Mouse (Mus musculus) kidney, adult 2 months (tissue): ENCODE measurements at regions not wholly inside any gene's neighbourhood (a gene's known extent, or its start where the extent isn't known, plus 50 kb on each side); places are given as distances from the start of the nearest gene placed in this dataset.

ENCODE experiments used
- DNase-seq: peaks from one replicate; pipeline ENCODE4 v3.0.0; 2021
- H3K27ac ChIP-seq: fragments of 200-500 bp; 2 replicates; pipeline ENCODE4 v1.5.1; 2012; ENCODE audit warnings: low read depth, low read length, control low read depth, inconsistent platforms; ENCODE audit not compliant: insufficient read depth
- H3K27me3 ChIP-seq: fragments of 200-500 bp; replicated peaks from 2 replicates; pipeline ENCODE4 v1.6.1; 2012; ENCODE audit warnings: mild to moderate bottlenecking, moderate library complexity, low read length, inconsistent platforms; ENCODE audit not compliant: control insufficient read depth, insufficient read depth
- H3K36me3 ChIP-seq: fragments of 200-500 bp; 2 replicates; pipeline ENCODE4 v1.6.1; 2012; ENCODE audit warnings: mild to moderate bottlenecking, moderate library complexity, low read length, inconsistent platforms; ENCODE audit not compliant: control insufficient read depth, insufficient read depth
- H3K4me1 ChIP-seq: fragments of 200-500 bp; 2 replicates; pipeline ENCODE4 v1.6.1; 2011; ENCODE audit warnings: low read length; ENCODE audit not compliant: control insufficient read depth, insufficient read depth
- H3K4me3 ChIP-seq: fragments of 200-500 bp; 2 replicates; pipeline ENCODE4 v1.5.1; 2011; ENCODE audit warnings: mild to moderate bottlenecking, low read depth, low read length, control low read depth; ENCODE audit not compliant: insufficient read depth
- CTCF ChIP-seq: fragments of 200-500 bp; conservative IDR thresholded peaks from 2 replicates; pipeline ENCODE4 v1.5.1; 2011; ENCODE audit warnings: low read depth, mild to moderate bottlenecking, control low read depth, low read length, moderate library complexity, mixed read lengths; ENCODE audit not compliant: insufficient read depth, insufficient read length
- POLR2A ChIP-seq: fragments of 200-500 bp; IDR thresholded peaks from one replicate; pipeline ENCODE4 v1.6.1; 2011; ENCODE audit warnings: low read depth, low read length, control low read depth
- WGBS: fragments of 180-500 bp; shearing (Covaris S2); methylation state at CpG from one replicate; pipeline ENCODE4 v1.1.7; 2018; 5-methylcytosine and 5-hydroxymethylcytosine counted together

- no peak overlapping the region for H3K27ac ChIP-seq
- H3K27me3 ChIP-seq = no peaks in the 10 kb centered on the region; the same call in 1 of the 2 replicates
- H3K4me1 ChIP-seq = no peaks in the 10 kb centered on the region
- H3K36me3 ChIP-seq = no peaks in the 10 kb centered on the region
- 54% methylated on average over 13 of the region's 13 CpGs for WGBS
- no peak for DNase-seq
- H3K4me3 ChIP-seq = no peak overlapping the region
- TF ChIP-seq CTCF (no peak), POLR2A (no peak)
These were observed 62.5 kb downstream of the Cavin4 start for GRCm38 (mm10) chr4:48725660-48726348.

- no peak for DNase-seq
- H3K4me1 ChIP-seq = no peaks in the 10 kb centered on the region
- TF ChIP-seq CTCF (no peak), POLR2A (no peak)
- WGBS = 86% methylated on average over 11 of the region's 11 CpGs
- no peak overlapping the region for H3K4me3 ChIP-seq
- H3K27me3 ChIP-seq = no peaks in the 10 kb centered on the region; the same call in 1 of the 2 replicates
- no peaks in the 10 kb centered on the region for H3K36me3 ChIP-seq
- H3K27ac ChIP-seq = no peak overlapping the region
These were observed 63.1 kb downstream of the Cavin4 start for GRCm38 (mm10) chr4:48726349-48726835.

GRCm38 (mm10) chr4:48734854-48735564 is 71.7 kb downstream of the Cavin4 start:
- DNase-seq = no peak
- no peak overlapping the region for H3K27ac ChIP-seq
- H3K4me1 ChIP-seq = no peaks in the 10 kb centered on the region; the same call in 1 of the 2 replicates
- TF ChIP-seq POLR2A (no peak), CTCF (no peak)
- WGBS = 68% methylated on average over 10 of the region's 10 CpGs
- no peaks in the 10 kb centered on the region for H3K36me3 ChIP-seq
- H3K4me3 ChIP-seq = no peak overlapping the region
- H3K27me3 ChIP-seq = no peaks in the 10 kb centered on the region

DNA sequence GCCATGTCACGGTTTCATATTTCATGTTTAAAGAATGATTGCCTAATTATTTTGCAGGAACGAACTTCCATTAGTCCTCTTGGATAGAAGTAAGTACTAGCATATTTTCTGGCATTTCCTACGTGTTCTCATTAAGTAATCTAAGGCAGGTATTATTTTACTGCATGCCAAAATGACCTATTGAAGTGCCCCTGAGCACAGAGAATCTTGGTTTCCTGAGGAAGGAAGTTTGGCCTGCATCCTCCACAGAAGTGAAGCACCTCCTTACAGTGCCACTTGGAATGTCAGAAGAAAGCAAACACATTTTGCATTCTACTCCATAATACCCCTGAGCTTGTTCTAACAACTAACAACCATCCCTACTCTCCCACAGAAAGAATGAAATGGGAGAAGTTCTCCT is 82.9 kb downstream of the Cavin4 start:
- WGBS = 42% methylated on average over 3 of the region's 3 CpGs
- H3K4me3 ChIP-seq = no peak overlapping the region
- no peaks in the 10 kb centered on the region for H3K27me3 ChIP-seq
- no peak overlapping the region for H3K27ac ChIP-seq
- TF ChIP-seq CTCF = no peak
- TF ChIP-seq POLR2A = no peak
- no peaks in the 10 kb centered on the region for H3K4me1 ChIP-seq
- DNase-seq = no peak
- H3K36me3 ChIP-seq = no peaks in the 10 kb centered on the region

DNA sequence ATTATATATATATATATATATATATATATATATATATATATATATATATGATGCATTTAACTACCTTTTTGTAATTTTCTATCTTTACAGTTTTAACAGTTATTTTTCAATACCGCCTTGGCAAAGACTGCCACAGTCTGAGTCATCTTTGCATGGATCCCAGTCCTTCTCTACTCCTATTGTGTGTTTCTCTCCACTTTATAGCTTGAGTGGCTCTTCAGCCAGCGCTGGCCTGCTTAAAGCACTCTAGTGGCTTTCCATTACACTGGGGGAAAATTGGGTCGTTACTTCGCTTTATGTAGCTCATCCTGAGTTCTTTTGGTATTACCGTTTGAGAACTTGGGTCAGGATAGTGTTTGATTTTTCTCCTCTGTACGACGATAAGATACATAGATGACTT is 86.3 kb downstream of the Cavin4 start:
- Histone ChIP-seq H3K27me3 (no peaks in the 10 kb centered on the region), H3K27ac (no peak overlapping the region), H3K36me3 (no peaks in the 10 kb centered on the region), H3K4me1 (no peaks in the 10 kb centered on the region), H3K4me3 (no peak overlapping the region)
- TF ChIP-seq POLR2A (no peak), CTCF (no peak)
- 90% methylated on average over 7 of the region's 7 CpGs for WGBS
- no peak for DNase-seq

DNA sequence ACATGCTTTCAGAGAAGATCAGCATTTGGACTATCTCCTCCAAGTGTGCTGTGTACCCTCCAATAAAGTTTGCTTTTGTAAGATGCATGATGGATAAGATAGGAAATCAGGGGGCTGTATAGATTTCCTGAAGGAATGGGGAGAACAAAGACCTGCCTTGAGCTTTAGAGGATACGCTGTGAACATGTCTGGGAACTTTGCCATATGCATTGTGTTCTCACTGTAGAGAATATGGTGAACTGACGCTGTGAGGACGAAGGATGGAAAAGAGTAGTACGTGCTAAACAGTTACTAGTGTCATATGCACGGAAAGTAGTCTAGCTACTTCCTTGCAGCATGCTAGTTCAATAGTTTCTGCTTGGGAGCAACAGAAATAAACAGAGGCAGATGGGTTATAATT is 86.8 kb downstream of the Cavin4 start:
- no peaks in the 10 kb centered on the region for H3K27me3 ChIP-seq
- 71% methylated on average over 5 of the region's 5 CpGs for WGBS
- no peak overlapping the region for H3K4me3 ChIP-seq
- DNase-seq = no peak
- no peaks in the 10 kb centered on the region for H3K4me1 ChIP-seq
- no peak for TF ChIP-seq POLR2A
- no peak for TF ChIP-seq CTCF
- H3K27ac ChIP-seq = no peak overlapping the region
- no peaks in the 10 kb centered on the region for H3K36me3 ChIP-seq

GRCm38 (mm10) chr4:48754466-48755171 is 91.3 kb downstream of the Cavin4 start:
- no peaks in the 10 kb centered on the region for H3K36me3 ChIP-seq
- no peaks in the 10 kb centered on the region for H3K4me1 ChIP-seq
- no peak overlapping the region for H3K4me3 ChIP-seq
- no peak for DNase-seq
- H3K27ac ChIP-seq = no peak overlapping the region
- no peak for TF ChIP-seq CTCF
- no peak for TF ChIP-seq POLR2A
- H3K27me3 ChIP-seq = no peaks in the 10 kb centered on the region
- WGBS = 24% methylated on average over 13 of the region's 13 CpGs
